Mouse (Mus musculus): ENCODE results near the gene Myo1g.

DNA sequence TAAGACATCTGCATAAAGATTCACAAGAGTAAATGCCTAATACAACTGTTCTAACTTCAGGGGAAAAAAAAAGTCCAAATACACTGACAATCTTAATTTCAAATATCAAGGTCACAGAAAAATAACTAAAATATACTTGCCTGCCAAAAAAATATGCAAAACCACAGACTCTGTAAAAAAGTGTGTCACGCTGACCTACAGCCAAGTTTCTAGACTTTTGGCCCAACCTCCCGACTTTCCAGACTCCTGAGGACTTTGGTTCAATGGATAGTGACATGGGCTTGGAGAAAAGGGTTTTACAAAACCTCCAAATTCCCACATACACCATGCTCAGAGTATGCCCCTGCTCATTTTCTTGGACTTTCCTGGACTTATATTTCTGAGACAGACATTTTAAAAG is 52.2 kb downstream of the Myo1g start:
- no peak for TF ChIP-seq CTCF (IDR thresholded peaks at IDR 0.05; ENCODE audit: borderline replicate concordance, insufficient read depth, low read length)
- TF ChIP-seq POLR2A (IDR thresholded peaks at IDR 0.05; ENCODE audit: low read depth, low read length): no peak

Data from embryonic fibroblast, embryonic 13.5 days (primary cell).